In the genomic region with DNA sequence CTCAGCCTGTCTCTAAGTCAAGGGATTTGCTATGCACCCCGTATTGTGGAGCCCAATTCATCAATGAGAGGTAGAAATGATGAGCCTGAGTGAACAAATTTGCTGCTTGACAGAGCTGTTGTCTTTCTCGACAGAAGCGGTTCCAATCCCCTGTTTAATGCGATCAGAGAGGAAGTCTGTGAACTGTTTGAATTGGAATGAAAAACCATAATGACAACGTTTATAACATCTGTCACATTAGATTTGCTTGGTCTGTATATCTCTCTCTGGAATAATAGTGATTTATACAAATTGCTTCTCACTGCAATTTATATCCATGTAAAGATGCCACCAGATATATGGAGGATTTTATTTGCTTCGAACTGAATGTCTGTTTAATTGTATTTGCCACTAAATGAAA, we compare ENCODE assay signal across 21 mouse cellular contexts.
"Had no signal": no experiment of that assay in that cellular context is flagged by ENCODE, and none has a peak within 500 bp of the region (broad histone marks: within the 10 kb centered on the region; RNA-seq: fewer than 3 reads in every experiment).

No protein-coding gene starts in this region.

- DNase-seq: kidney, adult 11 months; kidney, adult 8-10 months; kidney, postnatal 10 days; kidney, postnatal 36 days; layer of hippocampus, postnatal 36 days; liver; lung, adult 18-20 months; lung, postnatal 10 days; lung, postnatal 36 days; right cerebral cortex, postnatal 25 days; thymus, adult 18-20 months; thymus, postnatal 4 days had no signal

- H3K4me3 ChIP-seq: kidney, embryonic 15.5 days; left cerebral cortex, adult 2 months; limb, embryonic 12.5 days; liver, embryonic 12.5 days; liver, embryonic 15.5 days; lung, embryonic 15.5 days; megakaryocyte, embryonic 14.5 days; midbrain, embryonic 10.5 days; midbrain, embryonic 15.5 days had no signal

- H3K27ac ChIP-seq: kidney, embryonic 15.5 days; left cerebral cortex, adult 2 months; limb, embryonic 12.5 days; liver, embryonic 12.5 days; liver, embryonic 15.5 days; lung, embryonic 15.5 days; midbrain, embryonic 10.5 days; midbrain, embryonic 15.5 days had no signal

- H3K9me3 ChIP-seq: kidney, embryonic 15.5 days; limb, embryonic 12.5 days; liver, embryonic 12.5 days; liver, embryonic 15.5 days; lung, embryonic 15.5 days; megakaryocyte, embryonic 14.5 days; midbrain, embryonic 10.5 days; midbrain, embryonic 15.5 days had no signal

- H3K9ac ChIP-seq: kidney, embryonic 15.5 days; limb, embryonic 12.5 days; liver, embryonic 12.5 days; liver, embryonic 15.5 days; lung, embryonic 15.5 days; midbrain, embryonic 15.5 days had no signal

- H3K4me2 ChIP-seq: kidney, embryonic 15.5 days; limb, embryonic 12.5 days; liver, embryonic 12.5 days; liver, embryonic 15.5 days; lung, embryonic 15.5 days; midbrain, embryonic 15.5 days had no signal

- H3K36me3 ChIP-seq: kidney, embryonic 15.5 days; limb, embryonic 12.5 days; liver, embryonic 12.5 days; liver, embryonic 15.5 days; lung, embryonic 15.5 days; midbrain, embryonic 10.5 days; midbrain, embryonic 15.5 days had no signal

- H3K4me1 ChIP-seq: kidney, embryonic 15.5 days; liver, embryonic 12.5 days; liver, embryonic 15.5 days; lung, embryonic 15.5 days; megakaryocyte, embryonic 14.5 days; midbrain, embryonic 15.5 days had no signal

- ATAC-seq: liver, embryonic 12.5 days; midbrain, embryonic 15.5 days had no signal

- H3K27me3 ChIP-seq: kidney, embryonic 15.5 days; limb, embryonic 12.5 days; liver, embryonic 12.5 days; liver, embryonic 15.5 days; lung, embryonic 15.5 days; megakaryocyte, embryonic 14.5 days; midbrain, embryonic 15.5 days had no signal
